Mouse (Mus musculus) MN1 (cell line): Measurements from ENCODE around the gene Sobp.
A peak's percentile ranks its signal among the peaks of the same experiment; 100 is the strongest.

Experiments used
- DNase-seq: peaks from one replicate; pipeline ENCODE4 v3.0.0-alpha.2; 2016; ENCODE audit warnings: low spot score

Sobp gene

GRCm38 (mm10) chr10:43033481-43034248, 140.7 kb downstream of the Sobp start:
- no peak for DNase-seq

DNA sequence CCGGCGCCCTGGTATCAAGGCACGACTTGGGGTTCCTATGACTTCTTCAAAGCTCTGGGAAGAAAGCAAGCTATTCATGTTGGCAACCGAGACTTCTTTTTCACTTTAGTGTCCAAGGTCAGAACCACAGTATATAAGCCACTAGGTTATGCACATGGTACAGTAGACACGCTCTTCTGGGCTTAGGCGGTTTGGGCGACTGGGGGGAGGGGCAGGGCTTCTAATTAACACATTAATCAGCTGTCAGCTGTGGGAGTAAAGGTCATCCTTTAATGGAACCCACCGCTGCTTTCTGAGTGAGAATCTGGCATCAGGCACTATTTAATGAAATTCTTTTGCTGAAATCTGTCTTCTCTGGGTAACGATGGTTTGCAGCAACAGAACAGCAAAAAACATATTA, 147.3 kb downstream of the Sobp start:
- DNase-seq, result peak; percentile 56

GRCm38 (mm10) chr10:43023454-43024194, 150.7 kb downstream of the Sobp start:
- DNase-seq, result no peak

- DNase-seq, result no peak
These were observed 152.1 kb downstream of the Sobp start for GRCm38 (mm10) chr10:43022190-43022761.

DNA sequence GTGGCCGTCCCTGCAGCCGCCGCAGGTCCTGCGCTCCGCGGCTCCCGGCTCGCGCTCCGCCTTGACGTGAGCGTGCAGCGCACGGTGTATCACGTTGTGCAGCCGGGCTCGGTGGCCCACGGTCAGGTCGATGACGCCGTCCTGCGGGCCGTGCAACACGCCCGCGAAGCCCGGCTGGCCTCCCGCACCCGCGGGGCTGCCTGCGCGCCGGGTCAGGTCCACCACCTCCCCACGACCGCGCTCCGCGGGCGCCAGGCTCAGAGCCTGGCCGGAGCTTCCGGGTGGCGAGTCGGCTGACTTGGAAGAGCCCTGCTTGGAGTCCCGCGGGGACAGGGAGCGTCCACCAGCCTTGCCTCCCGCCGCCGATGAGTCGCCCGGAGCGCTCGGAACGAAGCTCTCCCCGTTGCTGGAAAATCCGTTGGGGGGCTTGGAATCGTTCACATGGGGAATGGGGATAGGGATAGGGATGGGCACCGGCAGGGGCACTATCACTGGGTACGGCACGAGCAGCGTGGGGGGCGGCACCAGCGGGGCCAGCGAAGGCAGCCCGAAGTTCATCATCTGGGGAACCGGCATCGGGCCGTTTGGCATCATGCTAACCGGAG, 152.7 kb downstream of the Sobp start:
- no peak for DNase-seq

GRCm38 (mm10) chr10:43021017-43021416, 153.3 kb downstream of the Sobp start:
- no peak for DNase-seq

DNA sequence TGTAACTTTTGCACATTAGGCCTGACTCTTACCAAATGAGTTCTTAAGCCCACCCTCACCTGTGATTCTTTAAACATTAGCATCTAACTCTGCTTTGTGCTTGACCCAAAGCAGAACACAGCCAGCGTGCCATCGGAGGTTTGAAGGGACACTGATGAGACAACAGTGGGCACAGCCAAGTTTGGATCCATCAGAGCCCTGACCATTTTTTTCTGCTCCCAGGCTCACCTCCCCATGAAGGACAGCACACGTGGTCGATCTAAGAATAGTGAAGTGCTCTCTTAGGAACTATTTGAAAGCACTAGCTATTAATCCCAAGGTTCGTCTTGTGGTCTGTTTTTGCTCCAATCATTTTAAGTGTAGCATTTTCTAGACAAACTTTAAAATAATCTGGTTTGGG, 159.5 kb downstream of the Sobp start:
- no peak for DNase-seq

GRCm38 (mm10) chr10:43014358-43014757, 160.0 kb downstream of the Sobp start:
- no peak for DNase-seq

DNA sequence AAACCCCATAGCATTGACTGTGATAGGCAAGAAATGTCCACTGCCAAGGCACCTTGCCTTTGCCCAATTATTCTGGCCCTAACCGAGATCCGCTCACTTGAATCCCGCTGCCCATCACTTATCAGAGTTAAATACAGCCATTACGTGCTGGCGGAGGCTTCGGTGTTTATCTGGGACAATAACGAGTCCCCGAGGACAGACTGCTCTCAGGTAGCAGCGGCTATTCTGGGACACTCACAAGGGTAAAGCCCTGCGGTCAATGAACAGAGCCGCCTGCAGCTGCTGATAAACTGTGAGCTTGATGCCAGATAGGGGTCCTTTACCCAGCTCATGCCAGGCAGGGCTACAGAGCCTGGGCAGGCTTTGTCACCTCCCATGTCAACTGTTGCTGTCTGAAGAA, 166.2 kb downstream of the Sobp start:
- DNase-seq, result no peak

DNA sequence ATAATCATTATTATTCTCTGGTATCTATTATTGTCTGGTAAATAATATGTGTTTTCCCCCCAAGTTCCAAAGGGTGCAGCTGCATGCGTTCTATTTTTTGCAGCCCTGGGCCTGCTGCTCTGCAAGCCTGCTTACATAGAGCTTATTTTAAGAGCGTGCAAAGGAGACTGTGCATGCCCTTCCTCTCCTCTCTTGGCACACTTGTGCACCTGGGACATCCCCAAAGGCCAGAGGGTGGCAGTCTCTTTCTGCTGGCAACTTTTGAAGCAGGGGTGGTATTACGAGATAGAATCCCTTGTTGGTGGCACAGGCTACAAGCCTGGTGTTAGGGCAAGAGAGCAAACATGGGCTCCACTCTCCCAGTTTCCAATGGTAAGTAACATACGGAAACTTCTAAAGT, 167.8 kb downstream of the Sobp start:
- DNase-seq, result no peak

DNA sequence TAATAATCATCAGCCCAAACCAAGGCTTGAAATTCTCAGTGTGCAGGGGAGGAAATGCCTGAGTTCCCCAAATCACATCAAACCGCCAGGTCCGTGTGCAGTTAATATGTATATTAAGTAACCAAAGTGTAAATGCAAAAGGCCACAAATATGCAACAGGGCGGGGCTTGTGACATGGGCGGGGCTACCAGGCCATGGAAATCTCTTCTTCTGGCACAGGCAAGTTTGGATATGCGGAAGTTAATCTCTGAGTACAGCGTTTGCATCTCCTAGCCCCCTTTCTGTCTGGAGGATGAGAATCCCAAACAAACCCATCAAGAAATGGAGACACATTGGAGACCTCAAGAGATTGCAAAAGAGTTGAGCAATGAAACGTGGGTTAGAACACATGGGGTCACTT, 168.7 kb downstream of the Sobp start:
- DNase-seq, result no peak

- DNase-seq, result no peak
These were observed 169.3 kb downstream of the Sobp start for GRCm38 (mm10) chr10:43005031-43005430.

- peak; percentile 71 for DNase-seq
These were observed 170.1 kb downstream of the Sobp start for GRCm38 (mm10) chr10:43004174-43004734.

DNA sequence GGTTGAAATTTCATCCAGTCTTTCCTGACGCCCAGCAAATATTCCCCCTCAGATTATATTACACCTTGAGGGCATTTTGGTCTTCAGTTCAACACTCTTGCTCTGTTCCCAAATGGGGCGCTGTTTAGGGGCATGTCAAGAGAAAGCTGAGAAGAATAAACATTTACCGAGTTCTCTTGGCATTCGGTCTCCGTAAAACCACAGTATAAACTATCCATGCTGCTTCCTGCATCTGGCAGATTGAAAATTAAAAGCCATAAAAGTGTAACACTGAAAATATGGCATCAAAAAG, 170.9 kb downstream of the Sobp start:
- DNase-seq, result no peak

DNA sequence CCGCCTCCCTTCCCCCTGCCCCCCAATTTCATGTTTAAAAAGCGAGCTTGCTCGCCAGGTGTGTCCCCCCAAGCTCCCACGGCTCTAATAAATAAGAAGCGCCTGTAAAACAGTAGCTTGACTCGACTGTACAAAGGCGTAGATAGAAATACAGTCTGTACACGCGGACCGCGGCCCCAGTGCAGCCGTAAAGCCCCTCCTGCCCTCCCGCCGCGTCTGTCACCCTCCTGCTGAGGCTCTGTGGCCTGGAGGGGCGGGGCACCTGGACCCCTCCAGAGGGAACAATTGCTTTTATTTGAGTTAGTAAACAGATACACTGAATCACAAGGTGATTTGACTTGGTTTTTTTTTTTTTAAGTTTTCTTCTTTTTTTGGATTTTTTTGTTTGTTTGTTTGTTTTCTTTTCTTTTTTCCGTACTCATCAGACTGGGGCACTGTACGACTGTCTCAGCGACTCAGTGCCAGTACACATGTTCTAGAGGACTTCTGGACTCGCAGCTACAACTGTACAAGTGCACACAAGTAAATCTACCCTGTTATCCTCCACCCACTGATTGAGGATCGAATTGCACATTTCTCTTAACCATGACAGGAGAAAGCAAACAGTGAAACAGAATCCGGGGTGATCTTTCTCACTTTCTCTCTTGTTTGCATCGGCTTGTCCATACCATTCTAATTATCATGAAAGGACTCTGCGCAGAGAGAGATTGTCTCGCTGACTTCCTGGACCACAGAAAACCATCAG, 171.4 kb downstream of the Sobp start:
- no peak for DNase-seq

DNA sequence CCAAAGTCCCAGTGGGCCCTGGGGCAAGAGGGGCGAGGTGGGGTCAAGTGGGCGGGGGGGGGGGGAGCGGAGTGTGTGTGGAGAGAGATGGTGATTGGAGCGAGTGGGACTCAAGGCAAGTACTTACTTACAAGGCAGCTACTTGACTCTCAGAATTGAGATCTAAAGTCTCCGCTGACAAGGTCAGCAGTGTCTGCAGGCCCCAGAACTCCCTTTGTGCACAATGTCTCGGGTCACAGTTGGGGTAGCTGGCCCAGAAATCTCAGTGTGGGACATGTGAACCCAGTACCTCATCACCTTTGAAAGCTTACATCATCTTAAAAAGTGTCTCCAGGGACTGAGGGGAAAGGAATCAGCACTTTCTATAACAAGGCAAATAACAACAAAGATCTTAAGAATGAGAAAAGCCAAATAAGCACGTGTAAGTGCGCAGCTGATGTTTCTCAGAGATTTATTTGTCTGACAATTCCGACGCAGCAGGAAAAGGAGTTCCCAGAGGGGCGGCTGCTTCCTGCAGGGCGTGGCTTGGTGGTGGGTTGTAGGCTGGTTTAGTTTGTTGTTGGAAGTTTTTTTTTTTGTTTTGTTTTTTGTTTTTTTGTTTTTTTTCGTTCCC, 172.2 kb downstream of the Sobp start:
- DNase-seq, result no peak

- no peak for DNase-seq
These were observed 172.9 kb downstream of the Sobp start for GRCm38 (mm10) chr10:43001433-43001832.

DNA sequence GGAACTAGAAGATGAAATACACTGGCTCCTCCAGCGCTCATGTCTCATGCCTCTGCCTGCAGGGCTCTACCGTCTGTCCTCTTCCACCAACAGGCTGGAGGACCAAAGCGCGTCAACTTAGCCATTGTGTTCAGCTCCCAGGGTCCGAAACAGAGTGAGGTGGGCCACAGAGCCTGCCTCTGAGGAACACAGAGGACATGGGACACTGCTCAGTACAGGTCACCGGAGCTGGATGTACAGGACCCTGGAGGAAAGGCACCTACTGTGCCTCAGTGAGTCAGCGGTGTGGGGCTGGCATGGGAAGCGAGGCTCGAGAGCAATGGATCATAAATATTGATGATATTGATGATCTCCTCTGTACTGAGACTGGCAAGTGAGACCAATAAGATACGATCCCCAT, 175.0 kb downstream of the Sobp start:
- no peak for DNase-seq

DNA sequence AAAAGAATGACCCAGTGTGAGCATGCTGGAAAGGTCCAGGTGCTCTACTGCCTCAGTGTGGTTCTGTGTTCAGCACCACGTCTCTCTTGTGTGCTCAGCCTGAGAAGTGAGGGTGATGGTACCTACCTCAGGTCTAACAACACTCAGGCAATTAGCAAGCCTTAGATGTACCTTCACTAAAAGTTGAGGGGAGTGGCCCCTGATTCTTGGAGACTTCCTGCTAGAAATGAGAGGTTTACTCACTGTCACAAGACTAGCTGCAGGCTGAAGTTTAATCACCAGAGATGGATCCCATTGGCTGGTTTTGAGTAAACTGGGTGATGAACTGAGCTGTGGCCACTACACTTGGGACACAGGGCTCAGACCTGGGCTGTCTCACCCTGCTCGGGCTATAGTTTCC, 177.1 kb downstream of the Sobp start:
- DNase-seq, result no peak

DNA sequence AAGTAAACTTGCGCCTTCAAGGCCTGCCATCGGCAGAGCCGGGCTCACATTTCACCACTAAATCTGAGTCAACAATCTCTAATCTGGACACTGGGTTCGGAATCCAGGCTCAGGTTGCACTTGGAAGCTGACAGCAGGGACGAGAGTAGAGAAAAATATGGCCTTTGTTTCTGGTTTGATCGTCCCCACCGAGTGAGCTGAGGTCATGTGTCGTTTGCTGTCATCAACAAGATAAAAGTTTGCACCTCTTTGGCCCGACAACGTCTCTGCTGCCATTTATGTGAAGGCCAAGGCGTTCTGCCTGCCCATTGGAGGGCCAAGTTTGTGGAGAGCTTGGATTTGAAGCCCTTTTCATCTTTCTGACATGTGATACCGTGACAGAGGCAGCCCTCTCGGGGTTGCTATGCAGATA, 178.8 kb downstream of the Sobp start:
- no peak for DNase-seq

DNA sequence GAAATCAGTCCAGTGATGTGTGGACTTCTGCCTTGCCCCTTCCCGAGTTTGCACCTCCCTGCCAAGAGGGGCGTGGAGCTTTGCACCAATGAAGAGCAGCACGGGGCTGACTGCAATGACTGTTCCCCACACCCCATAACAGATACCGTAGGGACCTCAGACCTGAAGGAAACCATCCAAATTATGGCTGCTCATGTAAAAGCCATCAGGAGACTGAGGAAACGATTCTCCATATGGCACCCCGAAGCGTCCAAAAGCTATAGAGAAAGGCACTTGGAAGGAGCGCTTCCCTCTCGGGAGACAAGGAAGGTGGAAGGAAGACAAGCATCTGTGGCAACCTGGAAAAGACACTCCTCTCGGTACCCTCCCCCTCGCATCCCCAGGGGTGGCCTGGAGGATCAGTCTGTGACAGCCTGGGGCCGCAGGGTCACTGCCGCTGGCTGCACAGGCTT, 180.0 kb downstream of the Sobp start:
- DNase-seq, result no peak

DNA sequence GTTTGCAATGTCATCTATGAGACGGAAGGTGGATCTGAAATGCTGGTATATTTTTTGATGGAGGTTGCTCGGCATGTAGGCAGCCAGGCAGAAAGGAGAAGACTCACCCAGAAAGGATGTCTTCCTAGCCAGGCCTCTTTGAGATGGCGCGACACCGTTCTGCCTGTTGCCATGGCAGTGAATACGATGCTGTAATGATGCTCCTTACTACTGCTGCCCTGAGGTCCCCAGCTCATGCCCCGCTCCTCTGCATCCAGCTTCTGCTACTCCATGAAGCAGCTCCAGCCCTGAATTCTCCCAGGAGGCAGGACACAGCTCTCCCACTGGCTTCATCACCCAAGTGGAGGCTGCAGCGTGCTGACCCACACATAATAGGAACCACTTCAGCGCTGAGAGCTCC, 183.3 kb downstream of the Sobp start:
- no peak for DNase-seq
